Mouse (Mus musculus) midbrain, postnatal 0 days (tissue): ENCODE data around the gene Micall2. TPM values are rescaled to one million over a fixed set of nuclear protein-coding genes. Genes with fewer than 3 reads are reported as not detected.
"Not testable (repeated sequence)": the region's sequence is repeated elsewhere in the genome, so short reads cannot be mapped to it uniquely, and the experiment has no call there.

Experiments
- ATAC-seq: fragments of 200-750 bp; cut with Nextera tagmentation; 2 replicates; pipeline ENCODE4 v1.8.0; 2017; ENCODE audit warnings: moderate number of reproducible peaks, mild to moderate bottlenecking, moderate TSS enrichment, moderate library complexity; ENCODE audit not compliant: low FRiP score
- DNase-seq: peaks from one replicate; pipeline ENCODE4 v3.0.0-alpha.2; 2015; ENCODE audit warnings: low spot score
- H3K27ac ChIP-seq: fragments of 300-500 bp; sonication (generic); 2 replicates; pipeline ENCODE4 v1.5.1; 2014; ENCODE audit warnings: low read depth, mild to moderate bottlenecking, low read length, mixed read lengths
- H3K27me3 ChIP-seq: fragments of 300-500 bp; sonication (generic); 2 replicates; pipeline ENCODE4 v1.6.1; 2014; ENCODE audit warnings: low read length, control low read depth, mixed read lengths; ENCODE audit not compliant: insufficient read depth
- H3K36me3 ChIP-seq: fragments of 300-500 bp; sonication (generic); 2 replicates; pipeline ENCODE4 v1.6.1; 2014; ENCODE audit warnings: low read length, control low read depth, mixed read lengths; ENCODE audit not compliant: insufficient read depth
- H3K4me1 ChIP-seq: fragments of 300-500 bp; sonication (generic); 2 replicates; pipeline ENCODE4 v1.6.1; 2014; ENCODE audit warnings: mild to moderate bottlenecking, control low read depth, antibody characterized with exemption, low read length, mixed read lengths; ENCODE audit not compliant: insufficient read depth
- H3K4me2 ChIP-seq: fragments of 300-500 bp; sonication (generic); 2 replicates; pipeline ENCODE4 v1.6.1; 2014; ENCODE audit warnings: low read depth, mild to moderate bottlenecking, low read length, mixed read lengths; ENCODE audit not compliant: poor library complexity, severe bottlenecking
- H3K4me3 ChIP-seq: fragments of 300-500 bp; sonication (generic); 2 replicates; pipeline ENCODE4 v1.5.1; 2014; ENCODE audit warnings: low read depth, mild to moderate bottlenecking, low read length, moderate library complexity
- H3K9ac ChIP-seq: fragments of 300-500 bp; sonication (generic); replicated peaks from 2 replicates; pipeline ENCODE4 v1.6.1; 2014; ENCODE audit warnings: mild to moderate bottlenecking, low read length, moderate library complexity, mixed read lengths; ENCODE audit not compliant: poor library complexity, severe bottlenecking
- H3K9me3 ChIP-seq: fragments of 300-500 bp; sonication (generic); 2 replicates; pipeline ENCODE4 v1.6.1; 2016; ENCODE audit warnings: low read length, control low read depth
- CTCF ChIP-seq: IDR thresholded peaks from 2 replicates; pipeline ENCODE4 v1.5.1; 2016; ENCODE audit warnings: antibody characterized with exemption, mild to moderate bottlenecking
- WGBS: fragments of 180-500 bp; shearing (Covaris S2); extraction: QIAGEN DNeasy Blood & Tissue Kit; methylation state at CpG from one replicate; pipeline ENCODE4 v1.1.7; 2014; 5-methylcytosine and 5-hydroxymethylcytosine counted together
- polyA plus RNA-seq: library from polyadenylated mRNA; unstranded; fragments of >200 nt; fragmentation: Nextera tagmentation; extraction: Ambion mirVana; gene quantifications from 2 replicates; pipeline ENCODE4 v1.2.1, GENCODE M21; 2015
- total RNA-seq: library from RNA; depleted of rRNA; stranded (reverse); fragments of >200 nt; gene quantifications from 2 replicates; pipeline ENCODE4 v1.2.3, GENCODE M21; 2014

The Micall2 gene
- total and polyA plus RNA-seq, 2 experiments from 2014 or later: 16.6 to 17.4 TPM

DNA sequence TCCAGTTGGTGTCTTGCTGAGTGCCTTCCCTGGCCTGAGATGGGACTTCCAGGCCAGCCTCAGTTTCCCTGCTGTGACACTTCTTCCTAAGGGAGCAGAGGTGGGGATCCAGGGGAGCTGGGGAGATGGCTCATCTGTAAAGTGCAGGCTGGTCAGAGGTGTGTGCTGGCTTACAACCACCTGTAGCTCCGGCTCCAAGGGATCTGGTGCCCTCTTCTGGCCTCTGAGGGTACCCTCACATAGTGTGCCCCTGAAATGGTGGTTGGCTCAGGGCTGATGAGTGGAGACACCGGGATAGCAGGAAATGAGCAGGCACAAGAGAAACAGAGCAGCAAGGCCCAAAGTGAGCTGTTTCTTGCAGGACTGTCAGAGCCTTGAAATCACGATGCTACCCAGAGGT lies 9.6 kb upstream of the Micall2 start:
- DNase-seq: peak; percentile 62
- ATAC-seq: no peak; the same call in 1 of the 2 replicates
- peaks cover 8% of the 10 kb centered on the region for H3K36me3 ChIP-seq
- no peaks in the 10 kb centered on the region; the same call in 1 of the 2 replicates for H3K27me3 ChIP-seq
- no peak overlapping the region for H3K4me2 ChIP-seq
- 6% methylated on average over 3 of the region's 3 CpGs for WGBS
- peak; percentile 81 for TF ChIP-seq CTCF
- H3K27ac ChIP-seq: no peak overlapping the region
- H3K9me3 ChIP-seq: no peaks in the 10 kb centered on the region
- H3K4me1 ChIP-seq: no peaks in the 10 kb centered on the region
- H3K4me3 ChIP-seq: no peak overlapping the region
- no peak overlapping the region for H3K9ac ChIP-seq

DNA sequence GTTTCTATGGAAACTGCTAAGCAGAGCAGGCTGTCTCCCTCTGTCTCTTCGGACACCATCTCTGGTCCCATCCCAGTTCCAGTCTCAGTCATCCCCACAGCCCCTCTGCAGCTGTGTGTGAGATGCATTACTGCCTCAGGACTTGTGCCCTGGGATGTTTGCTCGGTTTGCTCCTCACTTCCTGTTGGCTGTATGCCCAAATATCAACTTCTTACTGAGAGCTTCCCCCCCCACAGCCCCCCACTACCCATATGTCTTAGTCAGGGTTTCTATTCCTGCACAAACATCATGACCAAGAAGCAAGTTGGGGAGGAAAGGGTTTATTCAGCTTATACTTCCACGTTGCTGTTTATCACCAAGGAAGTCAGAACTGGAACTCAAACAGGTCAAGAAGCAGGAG lies 6.5 kb upstream of the Micall2 start:
- not testable (repeated sequence) for H3K4me2 ChIP-seq, H3K4me3 ChIP-seq, H3K36me3 ChIP-seq, DNase-seq, H3K27me3 ChIP-seq, H3K9ac ChIP-seq, H3K9me3 ChIP-seq, H3K27ac ChIP-seq, H3K4me1 ChIP-seq, ATAC-seq
- 63% methylated on average over 3 of the region's 3 CpGs for WGBS

- Histone ChIP-seq H3K9me3 (no peaks in the 10 kb centered on the region), H3K9ac (no peak overlapping the region), H3K4me3 (no peak overlapping the region), H3K27me3 (no peaks in the 10 kb centered on the region), H3K4me2 (no peak overlapping the region), H3K27ac (no peak overlapping the region), H3K36me3 (no peaks in the 10 kb centered on the region), H3K4me1 (0 out of 2 replicates have a peak, but pooled peaks cover 20% of the 10 kb centered on the region)
- DNase-seq: no peak
- no peak for TF ChIP-seq CTCF
- ATAC-seq: no peak
- WGBS: 74% methylated on average over 7 of the region's 7 CpGs
Observed at GRCm38 (mm10) chr5:139738592-139739315, 2.6 kb upstream of the Micall2 start.

- TF ChIP-seq CTCF: no peak
- 81% methylated on average over 14 of the region's 14 CpGs for WGBS
- no peaks in the 10 kb centered on the region for H3K36me3 ChIP-seq
- ATAC-seq (no peak), DNase-seq (no peak)
- no peak overlapping the region for H3K9ac ChIP-seq
- H3K4me2 ChIP-seq: no peak overlapping the region
- H3K9me3 ChIP-seq: no peaks in the 10 kb centered on the region
- H3K4me1 ChIP-seq: 0 out of 2 replicates have a peak, but pooled peaks cover 20% of the 10 kb centered on the region
- no peak overlapping the region for H3K4me3 ChIP-seq
- no peak overlapping the region for H3K27ac ChIP-seq
- no peaks in the 10 kb centered on the region for H3K27me3 ChIP-seq
Observed at GRCm38 (mm10) chr5:139737841-139738591, 1.9 kb upstream of the Micall2 start.

DNA sequence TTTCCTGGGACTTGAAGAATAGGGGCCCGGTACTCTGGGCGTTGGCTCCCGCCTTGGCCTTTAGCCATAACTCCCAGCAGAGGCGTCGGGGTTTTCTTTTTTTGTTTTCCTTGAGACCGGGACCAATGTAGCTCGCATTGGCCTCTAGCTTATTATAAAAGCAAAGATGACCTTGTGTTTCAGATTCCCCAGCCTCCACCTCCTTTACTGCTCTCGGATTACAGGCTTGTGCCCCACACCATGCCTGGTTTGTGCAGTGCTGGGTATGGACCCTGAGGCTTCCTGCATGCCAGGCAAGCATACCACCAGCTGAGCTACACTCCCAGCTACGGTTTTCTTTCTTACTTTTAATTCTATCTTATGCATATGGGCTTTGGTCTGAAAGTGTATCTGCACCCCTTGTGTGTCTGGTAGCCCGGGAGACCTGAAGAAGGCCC lies 386 bp upstream of the Micall2 start:
- Histone ChIP-seq H3K4me1 (0 out of 2 replicates have a peak, but pooled peaks cover 24% of the 10 kb centered on the region), H3K9me3 (no peaks in the 10 kb centered on the region), H3K36me3 (no peaks in the 10 kb centered on the region), H3K9ac (no peak overlapping the region), H3K27ac (0 out of 2 replicates have a peak overlapping the region, but pooled peaks have one; percentile 32), H3K4me2 (peak overlapping the region; percentile 94), H3K4me3 (peak overlapping the region; percentile 63), H3K27me3 (no peaks in the 10 kb centered on the region)
- WGBS: 8% methylated on average over 10 of the region's 10 CpGs
- ATAC-seq: peak; percentile 38
- no peak for DNase-seq
- no peak for TF ChIP-seq CTCF

DNA sequence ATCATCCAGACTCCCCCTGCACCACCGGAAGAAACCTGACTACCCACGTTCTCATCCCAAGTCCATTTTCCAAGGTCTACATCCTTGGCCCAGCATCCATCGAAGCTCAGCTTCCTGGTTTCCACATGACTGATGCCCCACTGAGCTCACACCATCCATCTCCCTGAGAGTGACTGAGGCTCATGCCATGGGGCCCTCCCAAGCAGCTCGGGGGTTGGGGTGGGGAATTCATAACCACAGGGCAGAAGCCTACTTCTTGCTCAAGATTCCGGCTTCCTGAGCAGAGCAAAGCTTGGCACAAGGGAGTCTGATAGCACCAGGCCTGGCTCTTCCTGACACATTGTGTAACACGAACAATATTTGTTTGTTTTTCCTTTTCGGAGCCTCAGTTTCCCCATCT lies 1.4 kb downstream of the Micall2 start:
- peak overlapping the region; percentile 94 for H3K4me2 ChIP-seq
- H3K9ac ChIP-seq: no peak overlapping the region
- H3K27ac ChIP-seq: no peak overlapping the region
- H3K4me3 ChIP-seq: peak overlapping the region; percentile 63; the same call in 1 of the 2 replicates
- DNase-seq (no peak), ATAC-seq (no peak)
- no peak for TF ChIP-seq CTCF
- 85% methylated on average over 7 of the region's 7 CpGs for WGBS
- no peaks in the 10 kb centered on the region for H3K27me3 ChIP-seq
- H3K4me1 ChIP-seq: peaks cover 28% of the 10 kb centered on the region; the same call in 1 of the 2 replicates
- no peaks in the 10 kb centered on the region for H3K36me3 ChIP-seq
- no peaks in the 10 kb centered on the region for H3K9me3 ChIP-seq
